Mouse (Mus musculus): ENCODE measurements around the gene Pus10. TPM values are rescaled to one million over a fixed set of nuclear protein-coding genes. Genes with fewer than 3 reads are reported as not detected.
"Not testable (repeated sequence)": the region's sequence is repeated elsewhere in the genome, so short reads cannot be mapped to it uniquely, and the experiment has no call there.

The Pus10 gene
- polyA plus RNA-seq, 1 experiment from 2014 or later: 21.5 TPM

DNA sequence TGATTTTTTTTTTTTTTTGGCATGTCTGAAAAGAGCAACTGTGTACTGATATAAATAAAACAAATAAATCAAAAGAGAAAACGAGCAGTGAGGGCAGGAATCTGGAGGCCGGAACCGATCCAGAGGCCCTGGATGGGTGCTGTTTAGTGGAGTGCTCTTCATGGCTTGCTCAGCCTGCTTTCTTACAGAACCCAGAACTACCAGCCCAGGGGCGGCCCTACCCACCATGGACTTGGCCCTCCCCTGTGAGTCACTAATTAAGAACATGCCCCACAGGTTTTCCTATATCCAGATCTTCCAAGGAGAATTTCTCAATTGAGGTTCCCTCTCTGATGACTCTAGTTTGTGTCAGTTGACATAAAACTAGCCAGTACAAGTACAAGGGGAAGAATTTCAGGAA lies 80.6 kb downstream of the Pus10 start:
- H3K36me3 ChIP-seq (ENCODE audit: control insufficient read depth, insufficient read depth, low read length): no peaks in the 10 kb centered on the region
- no peak for ATAC-seq (ENCODE audit: insufficient number of reproducible peaks, insufficient read depth, low FRiP score, low read depth)
- no peaks in the 10 kb centered on the region for H3K9me3 ChIP-seq (ENCODE audit: control insufficient read depth, low read depth, low read length)
- no peak overlapping the region for H3K9ac ChIP-seq (replicated peaks; ENCODE audit: low read depth, low read length)
- H3K4me1 ChIP-seq (ENCODE audit: control insufficient read depth, insufficient read depth, low read length): no peaks in the 10 kb centered on the region
- WGBS: 85% methylated on average over 4 of the region's 4 CpGs
- H3K4me2 ChIP-seq (replicated peaks; ENCODE audit: low read depth, low read length): no peak overlapping the region
- no peak overlapping the region for H3K27ac ChIP-seq (ENCODE audit: low read length)
- H3K4me3 ChIP-seq (ENCODE audit: low read depth, low read length): no peak overlapping the region
- no peaks in the 10 kb centered on the region for H3K27me3 ChIP-seq (ENCODE audit: control insufficient read depth, insufficient read depth, low read length)

DNA sequence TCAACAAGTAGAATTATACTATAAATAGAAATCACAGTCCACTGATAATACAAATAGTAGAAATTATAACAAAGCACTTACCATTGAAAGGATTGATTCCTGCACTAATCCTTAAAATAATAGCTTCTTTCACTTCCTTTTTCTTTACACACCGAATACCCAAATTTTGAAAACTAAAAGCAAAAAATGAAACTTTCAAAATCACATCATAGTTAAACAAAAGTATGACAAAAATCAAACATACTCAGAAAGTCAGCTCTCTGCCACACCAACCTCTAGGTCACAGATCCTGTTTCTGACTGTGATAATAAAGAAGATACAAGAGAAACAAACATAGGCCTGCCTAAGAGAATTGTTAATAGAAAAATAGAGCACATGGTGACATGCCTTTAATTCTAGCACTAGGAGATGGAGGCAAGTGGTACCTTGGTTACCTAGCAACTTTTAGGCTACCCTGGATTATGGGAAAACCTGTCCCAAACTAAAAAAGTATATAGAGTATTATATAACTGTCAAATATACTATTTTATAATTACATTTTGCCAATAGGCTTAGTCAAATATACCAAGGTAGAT lies 87.7 kb downstream of the Pus10 start:
- Histone ChIP-seq H3K9ac (replicated peaks; ENCODE audit: low read depth, low read length) (no peak overlapping the region), H3K4me3 (ENCODE audit: low read depth, low read length) (no peak overlapping the region), H3K27me3 (ENCODE audit: control insufficient read depth, insufficient read depth, low read length) (no peaks in the 10 kb centered on the region), H3K4me2 (replicated peaks; ENCODE audit: low read depth, low read length) (no peak overlapping the region), H3K36me3 (ENCODE audit: control insufficient read depth, insufficient read depth, low read length) (no peaks in the 10 kb centered on the region), H3K4me1 (ENCODE audit: control insufficient read depth, insufficient read depth, low read length) (no peaks in the 10 kb centered on the region), H3K9me3 (ENCODE audit: control insufficient read depth, low read depth, low read length) (no peaks in the 10 kb centered on the region), H3K27ac (ENCODE audit: low read length) (no peak overlapping the region)
- ATAC-seq (ENCODE audit: insufficient number of reproducible peaks, insufficient read depth, low FRiP score, low read depth): no peak
- WGBS: 83% methylated on average over 1 of the region's 1 CpGs

DNA sequence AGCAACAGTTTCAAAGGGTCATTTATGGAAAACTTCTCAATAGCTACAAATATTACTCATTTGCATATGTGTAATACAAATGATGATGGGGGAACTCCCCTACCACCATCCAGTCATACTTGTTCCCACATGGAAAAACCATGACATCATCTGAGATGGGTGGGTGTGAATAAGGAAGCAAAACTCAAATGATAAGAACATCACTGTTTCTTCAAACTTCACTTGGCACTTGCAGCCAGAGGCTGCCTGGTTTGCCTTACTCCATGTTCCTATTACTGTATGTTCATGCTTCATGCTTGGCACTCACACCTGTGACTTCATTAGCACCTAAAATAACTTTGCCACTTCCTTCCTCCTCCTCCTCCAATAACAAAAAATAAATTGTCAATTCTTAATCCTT lies 88.9 kb downstream of the Pus10 start:
- Histone ChIP-seq H3K9me3 (ENCODE audit: control insufficient read depth, low read depth, low read length) (no peaks in the 10 kb centered on the region), H3K4me2 (replicated peaks; ENCODE audit: low read depth, low read length) (no peak overlapping the region), H3K36me3 (ENCODE audit: control insufficient read depth, insufficient read depth, low read length) (no peaks in the 10 kb centered on the region), H3K4me3 (ENCODE audit: low read depth, low read length) (no peak overlapping the region), H3K4me1 (ENCODE audit: control insufficient read depth, insufficient read depth, low read length) (no peaks in the 10 kb centered on the region), H3K27ac (ENCODE audit: low read length) (no peak overlapping the region), H3K9ac (replicated peaks; ENCODE audit: low read depth, low read length) (no peak overlapping the region), H3K27me3 (ENCODE audit: control insufficient read depth, insufficient read depth, low read length) (no peaks in the 10 kb centered on the region)
- no peak for ATAC-seq (ENCODE audit: insufficient number of reproducible peaks, insufficient read depth, low FRiP score, low read depth)

DNA sequence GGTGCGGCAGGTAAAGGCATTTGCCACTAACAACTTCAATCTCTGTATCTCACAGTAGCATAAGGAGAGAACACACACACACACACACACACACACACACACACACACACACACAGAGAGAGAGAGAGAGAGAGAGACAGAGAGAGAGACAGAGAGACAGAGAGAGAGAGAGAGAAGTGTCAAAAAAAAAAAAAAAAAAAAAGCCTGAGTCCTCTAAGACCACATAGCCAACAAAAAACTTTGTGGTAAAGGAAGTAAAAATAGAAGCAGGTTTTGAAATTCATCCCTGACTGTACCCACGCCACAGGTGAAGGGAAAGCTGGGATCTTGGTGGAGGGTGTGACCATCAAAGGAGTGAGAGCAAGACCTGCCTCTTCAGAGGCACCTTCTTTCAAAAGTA lies 92.7 kb downstream of the Pus10 start:
- Histone ChIP-seq H3K4me3 (ENCODE audit: low read depth, low read length) (no peak overlapping the region), H3K27ac (ENCODE audit: low read length) (no peak overlapping the region), H3K27me3 (ENCODE audit: control insufficient read depth, insufficient read depth, low read length) (no peaks in the 10 kb centered on the region), H3K4me2 (replicated peaks; ENCODE audit: low read depth, low read length) (no peak overlapping the region), H3K9me3 (ENCODE audit: control insufficient read depth, low read depth, low read length) (no peaks in the 10 kb centered on the region), H3K36me3 (ENCODE audit: control insufficient read depth, insufficient read depth, low read length) (no peaks in the 10 kb centered on the region), H3K9ac (replicated peaks; ENCODE audit: low read depth, low read length) (no peak overlapping the region), H3K4me1 (ENCODE audit: control insufficient read depth, insufficient read depth, low read length) (no peaks in the 10 kb centered on the region)
- 90% methylated on average over 2 of the region's 2 CpGs for WGBS
- ATAC-seq (ENCODE audit: insufficient number of reproducible peaks, insufficient read depth, low FRiP score, low read depth): no peak

DNA sequence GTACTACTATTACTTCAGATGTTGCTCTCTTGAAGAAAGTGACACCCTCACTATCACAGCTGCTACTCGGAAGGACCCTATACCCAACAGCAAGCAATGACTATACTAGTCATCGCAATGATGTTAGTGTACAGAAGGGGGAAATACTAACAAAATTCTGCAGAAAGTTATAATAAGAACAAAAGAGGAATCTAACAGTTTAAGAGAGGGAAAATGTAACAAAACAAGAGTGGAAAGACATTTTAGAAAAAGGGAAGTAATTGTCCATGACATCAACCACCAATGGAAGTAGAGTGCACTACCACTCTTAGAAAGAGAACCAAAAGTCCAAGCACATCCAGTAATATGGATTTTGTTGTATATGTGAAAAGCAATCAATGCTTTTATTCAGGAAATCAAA lies 97.2 kb downstream of the Pus10 start:
- Histone ChIP-seq H3K4me3 (ENCODE audit: low read depth, low read length) (no peak overlapping the region), H3K27me3 (ENCODE audit: control insufficient read depth, insufficient read depth, low read length) (no peaks in the 10 kb centered on the region), H3K27ac (ENCODE audit: low read length) (no peak overlapping the region), H3K4me1 (ENCODE audit: control insufficient read depth, insufficient read depth, low read length) (no peaks in the 10 kb centered on the region), H3K9me3 (ENCODE audit: control insufficient read depth, low read depth, low read length) (no peaks in the 10 kb centered on the region), H3K4me2 (replicated peaks; ENCODE audit: low read depth, low read length) (no peak overlapping the region), H3K9ac (replicated peaks; ENCODE audit: low read depth, low read length) (no peak overlapping the region), H3K36me3 (ENCODE audit: control insufficient read depth, insufficient read depth, low read length) (no peaks in the 10 kb centered on the region)
- no peak for ATAC-seq (ENCODE audit: insufficient number of reproducible peaks, insufficient read depth, low FRiP score, low read depth)
- WGBS: 87% methylated on average over 2 of the region's 2 CpGs

DNA sequence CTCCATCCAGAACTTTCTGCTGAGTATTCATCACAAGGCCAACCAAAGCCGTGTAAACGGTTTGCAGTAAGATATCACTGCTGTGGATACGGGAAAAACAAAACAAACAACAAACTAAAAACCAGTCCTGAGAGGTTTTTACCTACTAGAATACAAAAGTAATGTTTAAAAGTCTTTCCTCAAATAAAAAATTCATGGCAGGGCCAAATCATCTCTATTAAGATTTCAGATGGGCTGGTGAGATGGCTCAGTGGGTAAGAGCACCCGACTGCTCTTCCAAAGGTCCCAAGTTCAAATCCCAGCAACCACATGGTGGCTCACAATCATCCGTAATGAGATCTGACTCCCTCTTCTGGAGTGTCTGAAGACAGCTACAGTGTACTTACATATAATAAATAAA lies 101.9 kb downstream of the Pus10 start:
- H3K9ac ChIP-seq (replicated peaks; ENCODE audit: low read depth, low read length); H3K27ac ChIP-seq (ENCODE audit: low read length); H3K36me3 ChIP-seq (ENCODE audit: control insufficient read depth, insufficient read depth, low read length); H3K4me2 ChIP-seq (replicated peaks; ENCODE audit: low read depth, low read length); H3K4me3 ChIP-seq (ENCODE audit: low read depth, low read length); ATAC-seq (ENCODE audit: insufficient number of reproducible peaks, insufficient read depth, low FRiP score, low read depth); H3K4me1 ChIP-seq (ENCODE audit: control insufficient read depth, insufficient read depth, low read length); H3K9me3 ChIP-seq (ENCODE audit: control insufficient read depth, low read depth, low read length); H3K27me3 ChIP-seq (ENCODE audit: control insufficient read depth, insufficient read depth, low read length): not testable (repeated sequence)
- WGBS: 83% methylated on average over 4 of the region's 5 CpGs

DNA sequence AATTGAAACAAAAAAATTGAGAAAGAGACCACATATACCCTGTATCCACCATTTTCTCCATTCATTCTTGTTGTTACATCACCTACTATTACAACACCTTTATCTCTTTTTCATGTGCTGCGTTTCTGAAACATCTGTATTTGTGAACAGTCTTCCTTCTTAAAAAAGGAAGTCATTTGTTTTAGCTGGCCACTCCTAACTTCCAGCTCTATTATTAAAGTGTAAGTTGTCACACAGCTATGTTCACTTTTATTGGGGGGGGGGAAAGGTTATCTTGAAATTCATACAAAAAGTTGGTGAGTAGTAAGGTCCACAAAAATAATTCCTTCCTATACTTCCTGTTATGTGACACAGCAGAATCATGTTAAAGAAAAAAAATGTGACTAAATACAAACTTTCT lies 102.5 kb downstream of the Pus10 start:
- Histone ChIP-seq H3K4me1 (ENCODE audit: control insufficient read depth, insufficient read depth, low read length) (0 out of 2 replicates have a peak, but pooled peaks cover 3% of the 10 kb centered on the region), H3K4me3 (ENCODE audit: low read depth, low read length) (no peak overlapping the region), H3K9me3 (ENCODE audit: control insufficient read depth, low read depth, low read length) (no peaks in the 10 kb centered on the region), H3K27ac (ENCODE audit: low read length) (no peak overlapping the region), H3K27me3 (ENCODE audit: control insufficient read depth, insufficient read depth, low read length) (no peaks in the 10 kb centered on the region), H3K36me3 (ENCODE audit: control insufficient read depth, insufficient read depth, low read length) (no peaks in the 10 kb centered on the region), H3K4me2 (replicated peaks; ENCODE audit: low read depth, low read length) (no peak overlapping the region), H3K9ac (replicated peaks; ENCODE audit: low read depth, low read length) (no peak overlapping the region)
- ATAC-seq (ENCODE audit: insufficient number of reproducible peaks, insufficient read depth, low FRiP score, low read depth): no peak
- WGBS: 61% methylated on average over 1 of the region's 1 CpGs

DNA sequence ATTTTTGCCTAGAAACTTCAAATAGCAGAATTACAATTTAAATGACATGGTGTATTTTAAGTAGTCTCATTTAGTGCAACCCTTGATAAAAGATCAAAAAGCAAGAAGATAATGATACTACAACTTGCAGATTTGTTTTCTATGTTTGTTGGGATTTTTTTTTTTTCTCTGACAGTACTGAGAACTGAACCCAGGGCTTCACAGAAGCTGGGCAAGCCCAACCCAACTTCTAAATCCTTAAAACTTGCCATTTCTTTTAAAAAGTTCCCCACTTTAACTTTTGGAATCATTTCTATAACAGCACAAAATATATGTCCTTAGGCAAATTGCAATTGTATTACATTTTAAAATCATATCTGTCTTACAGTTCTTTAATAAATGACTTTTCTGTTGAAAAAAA lies 103.6 kb downstream of the Pus10 start:
- Histone ChIP-seq H3K4me1 (ENCODE audit: control insufficient read depth, insufficient read depth, low read length) (0 out of 2 replicates have a peak, but pooled peaks cover 3% of the 10 kb centered on the region), H3K27ac (ENCODE audit: low read length) (no peak overlapping the region), H3K9me3 (ENCODE audit: control insufficient read depth, low read depth, low read length) (no peaks in the 10 kb centered on the region), H3K36me3 (ENCODE audit: control insufficient read depth, insufficient read depth, low read length) (no peaks in the 10 kb centered on the region), H3K4me3 (ENCODE audit: low read depth, low read length) (no peak overlapping the region), H3K27me3 (ENCODE audit: control insufficient read depth, insufficient read depth, low read length) (no peaks in the 10 kb centered on the region), H3K4me2 (replicated peaks; ENCODE audit: low read depth, low read length) (no peak overlapping the region), H3K9ac (replicated peaks; ENCODE audit: low read depth, low read length) (no peak overlapping the region)
- no peak for ATAC-seq (ENCODE audit: insufficient number of reproducible peaks, insufficient read depth, low FRiP score, low read depth)

All from stomach, embryonic 14.5 days (tissue).